Mouse (Mus musculus) testis, postnatal 14 days (tissue): ENCODE results near the gene Kcnb1.
A peak's percentile ranks its signal among the peaks of the same experiment; 100 is the strongest.

Source experiments
- DNase-seq: peaks from one replicate; pipeline ENCODE4 v3.0.0; 2021; ENCODE audit warnings: low spot score

Kcnb1 gene

GRCm38 (mm10) chr2:167059960-167060359 lies 130.0 kb downstream of the Kcnb1 start:
- no peak for DNase-seq

- no peak for DNase-seq
These were observed 130.4 kb downstream of the Kcnb1 start for GRCm38 (mm10) chr2:167059536-167059935.

- DNase-seq, result no peak
These were observed 131.1 kb downstream of the Kcnb1 start for GRCm38 (mm10) chr2:167058814-167059387.

- no peak for DNase-seq
These were observed 131.8 kb downstream of the Kcnb1 start for GRCm38 (mm10) chr2:167058201-167058600.

GRCm38 (mm10) chr2:167056942-167057323 lies 133.0 kb downstream of the Kcnb1 start:
- DNase-seq, result peak; percentile 70

- DNase-seq, result no peak
These were observed 133.6 kb downstream of the Kcnb1 start for GRCm38 (mm10) chr2:167056210-167056941.

GRCm38 (mm10) chr2:167055386-167055785 lies 134.6 kb downstream of the Kcnb1 start:
- DNase-seq, result peak; percentile 84

GRCm38 (mm10) chr2:167053127-167053844 lies 136.7 kb downstream of the Kcnb1 start:
- DNase-seq, result peak; percentile 78

- no peak for DNase-seq
These were observed 141.1 kb downstream of the Kcnb1 start for GRCm38 (mm10) chr2:167048698-167049358.

GRCm38 (mm10) chr2:167048223-167048622 lies 141.7 kb downstream of the Kcnb1 start:
- no peak for DNase-seq
